Mouse (Mus musculus) testis, adult 2 months (tissue): Measurements from ENCODE around the gene Ahsa2.

Experiments used
- CTCF ChIP-seq: fragments of 200-500 bp; IDR thresholded peaks from 2 replicates; pipeline ENCODE4 v1.5.1; 2012; ENCODE audit warnings: low read depth, mild to moderate bottlenecking, inconsistent platforms, low read length, moderate library complexity; ENCODE audit not compliant: control insufficient read depth, insufficient read depth, insufficient replicate concordance
- POLR2A ChIP-seq: fragments of 200-500 bp; IDR thresholded peaks from 2 replicates; pipeline ENCODE4 v1.6.1; 2012; ENCODE audit warnings: low read depth, mild to moderate bottlenecking, inconsistent platforms, low read length, moderate library complexity; ENCODE audit not compliant: control insufficient read depth

- TF ChIP-seq CTCF, result no peak
- no peak for TF ChIP-seq POLR2A
Measured at GRCm38 (mm10) chr11:23492048-23492790, 5.6 kb downstream of the Ahsa2 start.
